Mouse (Mus musculus) kidney, embryonic 16.5 days (tissue): ENCODE measurements around the gene Tbc1d22b. TPM values are rescaled to one million over a fixed set of nuclear protein-coding genes. Genes with fewer than 3 reads are reported as not detected.

Experiments used
- ATAC-seq: fragments of 200-750 bp; cut with Nextera tagmentation; 2 replicates; pipeline ENCODE4 v1.8.0; 2017; ENCODE audit warnings: moderate TSS enrichment; ENCODE audit not compliant: low FRiP score, low TSS enrichment
- H3K27ac ChIP-seq: fragments of 300-500 bp; sonication (generic); 2 replicates; pipeline ENCODE4 v1.5.1; 2014; ENCODE audit warnings: low read length
- H3K27me3 ChIP-seq: fragments of 300-500 bp; sonication (generic); 2 replicates; pipeline ENCODE4 v1.6.1; 2014; ENCODE audit warnings: low read length, control low read depth, mixed read lengths; ENCODE audit not compliant: insufficient read depth
- H3K36me3 ChIP-seq: fragments of 300-500 bp; sonication (generic); 2 replicates; pipeline ENCODE4 v1.6.1; 2014; ENCODE audit warnings: low read length, control low read depth, mixed read lengths; ENCODE audit not compliant: insufficient read depth
- H3K4me1 ChIP-seq: fragments of 300-500 bp; sonication (generic); 2 replicates; pipeline ENCODE4 v1.6.1; 2014; ENCODE audit warnings: low read length, control low read depth, mixed read lengths; ENCODE audit not compliant: insufficient read depth
- H3K4me2 ChIP-seq: fragments of 300-500 bp; sonication (generic); replicated peaks from 2 replicates; pipeline ENCODE4 v1.6.1; 2014; ENCODE audit warnings: low read depth, low read length
- H3K4me3 ChIP-seq: fragments of 300-500 bp; sonication (generic); 2 replicates; pipeline ENCODE4 v1.5.1; 2014; ENCODE audit warnings: mild to moderate bottlenecking, low read length
- H3K9ac ChIP-seq: fragments of 300-500 bp; sonication (generic); replicated peaks from 2 replicates; pipeline ENCODE4 v1.6.1; 2014; ENCODE audit warnings: low read length
- H3K9me3 ChIP-seq: fragments of 300-500 bp; sonication (generic); 2 replicates; pipeline ENCODE4 v1.6.1; 2016; ENCODE audit warnings: low read length, control low read depth
- WGBS: fragments of 180-500 bp; shearing (Covaris S2); extraction: QIAGEN DNeasy Blood & Tissue Kit; methylation state at CpG from one replicate; pipeline ENCODE4 v1.1.7; 2014; 5-methylcytosine and 5-hydroxymethylcytosine counted together
- polyA plus RNA-seq: library from polyadenylated mRNA; unstranded; fragments of >200 nt; fragmentation: Nextera tagmentation; extraction: Ambion mirVana; gene quantifications from 2 replicates; pipeline ENCODE4 v1.2.1, GENCODE M21; 2015

Gene Tbc1d22b
- polyA plus RNA-seq, 1 experiment from 2014 or later, result 16.7 TPM

DNA sequence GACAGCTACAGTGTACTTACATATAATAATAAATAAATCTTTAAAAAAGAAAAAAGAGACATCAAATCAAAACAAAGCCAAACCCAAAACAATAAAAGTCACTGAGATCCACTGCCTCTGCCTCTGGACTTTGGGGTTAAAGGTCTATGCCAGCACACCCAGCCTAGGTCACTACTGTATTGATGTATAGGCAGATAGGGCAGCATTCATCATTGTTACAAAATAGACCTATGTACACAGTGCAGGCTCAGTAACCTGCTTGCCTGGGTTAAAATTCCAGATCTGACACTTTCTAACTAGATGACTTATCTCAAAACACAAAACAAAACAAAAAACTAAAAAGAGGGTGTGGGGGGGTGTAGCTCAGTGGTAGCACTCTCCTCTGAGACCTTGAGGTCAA, 4.6 kb downstream of the Tbc1d22b start:
- Histone ChIP-seq H3K4me3 (no peak overlapping the region), H3K36me3 (no peaks in the 10 kb centered on the region), H3K4me2 (no peak overlapping the region), H3K9me3 (no peaks in the 10 kb centered on the region), H3K4me1 (peaks cover 34% of the 10 kb centered on the region), H3K27ac (no peak overlapping the region), H3K27me3 (no peaks in the 10 kb centered on the region), H3K9ac (no peak overlapping the region)
- ATAC-seq, result no peak

DNA sequence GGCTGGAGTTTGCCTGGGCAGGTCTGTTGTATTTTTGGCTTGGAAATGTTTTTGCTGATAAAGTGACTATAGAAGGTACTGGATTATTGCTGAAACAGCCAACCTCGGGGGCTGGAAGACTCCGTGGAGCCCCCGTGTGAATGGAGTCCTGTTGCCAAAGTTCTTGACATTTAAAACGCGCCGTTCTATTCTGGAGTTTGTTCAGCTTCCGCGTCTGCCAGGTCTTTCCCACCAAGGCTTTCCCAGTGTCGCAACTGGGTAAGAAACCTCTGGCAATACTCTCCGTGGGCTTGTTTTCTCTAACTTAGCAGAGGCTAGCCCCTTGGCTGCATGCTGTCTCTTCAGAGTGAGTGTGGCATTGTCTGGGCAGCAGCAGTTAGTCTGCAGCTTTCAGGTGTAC, 6.9 kb downstream of the Tbc1d22b start:
- WGBS, result 89% methylated on average over 10 of the region's 10 CpGs
- 0 out of 2 replicates have a peak overlapping the region, but pooled peaks have one; percentile 22 for H3K9ac ChIP-seq
- H3K4me1 ChIP-seq, result peaks cover 19% of the 10 kb centered on the region; the same call in 1 of the 2 replicates
- H3K4me3 ChIP-seq, result no peak overlapping the region
- 0 out of 2 replicates have a peak overlapping the region, but pooled peaks have one; percentile 17 for H3K27ac ChIP-seq
- no peaks in the 10 kb centered on the region for H3K27me3 ChIP-seq
- no peaks in the 10 kb centered on the region for H3K36me3 ChIP-seq
- ATAC-seq, result no peak
- H3K9me3 ChIP-seq, result 0 out of 2 replicates have a peak, but pooled peaks cover 4% of the 10 kb centered on the region
- H3K4me2 ChIP-seq, result no peak overlapping the region

GRCm38 (mm10) chr17:29556893-29557292, 7.3 kb downstream of the Tbc1d22b start:
- Histone ChIP-seq H3K4me3 (no peak overlapping the region), H3K9me3 (0 out of 2 replicates have a peak, but pooled peaks cover 4% of the 10 kb centered on the region), H3K4me1 (peaks cover 15% of the 10 kb centered on the region; the same call in 1 of the 2 replicates), H3K27me3 (no peaks in the 10 kb centered on the region), H3K36me3 (no peaks in the 10 kb centered on the region), H3K4me2 (no peak overlapping the region), H3K9ac (0 out of 2 replicates have a peak overlapping the region, but pooled peaks have one; percentile 22), H3K27ac (0 out of 2 replicates have a peak overlapping the region, but pooled peaks have one; percentile 17)
- 56% methylated on average over 7 of the region's 7 CpGs for WGBS
- ATAC-seq, result no peak

DNA sequence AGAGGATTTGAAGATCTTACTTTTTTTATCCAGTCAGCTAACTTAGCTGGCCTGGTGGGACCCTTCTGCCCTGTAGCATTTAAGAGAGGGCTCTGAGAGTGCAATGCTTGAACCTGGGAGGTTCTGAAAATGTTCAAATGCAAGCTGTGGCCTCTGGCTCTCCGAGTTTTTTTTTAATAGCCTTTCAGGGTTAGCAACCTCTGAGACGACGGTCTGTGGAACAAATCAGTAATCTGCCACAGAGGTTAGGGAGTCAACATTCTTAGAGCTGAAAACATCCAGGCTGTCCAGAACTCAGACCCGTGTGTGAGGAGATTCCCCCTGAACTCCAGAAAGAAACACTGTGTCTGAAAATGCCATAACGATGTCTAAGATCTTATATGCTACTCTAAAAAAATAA, 8.9 kb downstream of the Tbc1d22b start:
- Histone ChIP-seq H3K4me2 (no peak overlapping the region), H3K27ac (no peak overlapping the region), H3K4me1 (peaks cover 11% of the 10 kb centered on the region; the same call in 1 of the 2 replicates), H3K4me3 (no peak overlapping the region), H3K9ac (no peak overlapping the region), H3K9me3 (0 out of 2 replicates have a peak, but pooled peaks cover 4% of the 10 kb centered on the region), H3K36me3 (no peaks in the 10 kb centered on the region), H3K27me3 (no peaks in the 10 kb centered on the region)
- ATAC-seq, result no peak
- WGBS, result 41% methylated on average over 5 of the region's 5 CpGs

DNA sequence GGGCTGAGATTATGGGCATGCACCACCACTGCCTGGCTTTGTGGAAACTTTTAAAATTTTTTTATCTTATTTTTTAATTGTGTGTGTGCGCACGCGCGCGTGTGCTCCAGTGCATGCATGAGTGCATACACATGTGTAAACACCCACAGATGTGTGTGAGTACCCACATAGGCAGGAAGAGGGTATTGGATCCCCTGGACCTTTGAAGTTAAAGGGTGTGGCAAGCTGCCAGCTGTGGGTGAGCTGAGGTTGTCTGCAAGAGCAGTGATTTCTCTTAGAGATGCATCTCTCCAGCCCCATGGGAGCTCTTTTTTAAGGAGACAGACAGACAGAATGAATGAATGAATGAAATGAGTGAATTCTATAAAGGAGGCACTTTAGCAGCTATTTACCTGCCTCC, 15.9 kb downstream of the Tbc1d22b start:
- H3K9ac ChIP-seq, result no peak overlapping the region
- H3K4me3 ChIP-seq, result no peak overlapping the region
- H3K4me2 ChIP-seq, result no peak overlapping the region
- 94% methylated on average over 5 of the region's 5 CpGs for WGBS
- no peaks in the 10 kb centered on the region for H3K4me1 ChIP-seq
- H3K9me3 ChIP-seq, result no peaks in the 10 kb centered on the region
- ATAC-seq, result no peak
- H3K27ac ChIP-seq, result no peak overlapping the region
- H3K27me3 ChIP-seq, result no peaks in the 10 kb centered on the region
- H3K36me3 ChIP-seq, result peaks cover 14% of the 10 kb centered on the region

DNA sequence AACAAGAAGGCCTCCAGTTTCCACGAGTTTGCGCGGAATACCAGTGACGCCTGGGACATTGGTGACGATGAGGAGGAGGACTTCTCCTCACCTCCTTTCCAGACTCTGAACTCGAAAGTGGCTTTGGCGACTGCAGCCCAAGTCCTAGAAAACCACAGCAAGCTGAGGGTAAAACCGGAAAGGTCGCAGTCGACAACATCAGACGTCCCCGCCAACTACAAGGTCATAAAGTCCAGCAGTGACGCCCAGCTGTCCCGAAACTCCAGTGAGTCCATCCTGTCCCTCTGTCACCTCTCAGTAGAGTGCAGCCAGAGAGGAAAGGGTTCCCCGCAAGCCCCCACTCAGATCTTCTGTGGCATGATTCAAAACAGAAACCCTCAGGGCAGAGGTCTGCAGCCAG, 18.9 kb downstream of the Tbc1d22b start:
- Histone ChIP-seq H3K9ac (no peak overlapping the region), H3K27me3 (no peaks in the 10 kb centered on the region), H3K27ac (no peak overlapping the region), H3K4me1 (no peaks in the 10 kb centered on the region), H3K36me3 (peaks cover 41% of the 10 kb centered on the region), H3K4me2 (no peak overlapping the region), H3K9me3 (no peaks in the 10 kb centered on the region), H3K4me3 (no peak overlapping the region)
- ATAC-seq, result no peak
- WGBS, result 79% methylated on average over 15 of the region's 15 CpGs

- Histone ChIP-seq H3K4me1 (no peaks in the 10 kb centered on the region), H3K9ac (no peak overlapping the region), H3K36me3 (peaks cover 47% of the 10 kb centered on the region), H3K9me3 (no peaks in the 10 kb centered on the region), H3K4me3 (no peak overlapping the region), H3K27me3 (no peaks in the 10 kb centered on the region), H3K27ac (no peak overlapping the region), H3K4me2 (no peak overlapping the region)
- no peak for ATAC-seq
- WGBS, result 91% methylated on average over 6 of the region's 6 CpGs
Measured at GRCm38 (mm10) chr17:29569831-29570230, 20.2 kb downstream of the Tbc1d22b start.

DNA sequence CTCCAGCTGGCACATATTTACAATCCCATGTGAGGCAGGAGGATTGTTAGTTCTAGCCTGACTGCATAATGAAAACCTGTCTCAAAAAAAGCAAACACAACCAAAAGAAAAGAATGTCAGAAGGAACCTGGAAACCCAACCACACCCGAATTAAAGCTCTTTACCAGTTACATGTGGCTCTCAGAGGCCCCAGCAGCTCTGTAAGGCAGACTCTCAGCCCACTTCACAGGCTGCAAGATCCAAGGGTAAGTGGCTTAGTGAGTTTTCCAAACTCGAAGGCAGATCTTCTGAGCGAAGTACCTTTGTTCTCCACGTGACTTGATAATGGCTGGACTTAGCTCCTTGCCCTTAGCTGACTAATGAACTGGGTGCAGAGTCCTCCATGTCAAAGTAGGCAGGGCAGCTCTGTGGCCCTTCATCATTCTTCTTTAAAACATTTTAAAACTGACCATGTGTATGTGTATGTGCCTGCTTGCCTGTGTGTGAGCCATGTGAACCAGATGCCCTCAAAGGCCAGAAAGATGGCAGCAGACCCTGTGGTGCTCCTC, 30.1 kb downstream of the Tbc1d22b start:
- WGBS, result 90% methylated on average over 4 of the region's 4 CpGs
- H3K27ac ChIP-seq, result no peak overlapping the region

GRCm38 (mm10) chr17:29583569-29583968, 34.0 kb downstream of the Tbc1d22b start:
- peaks cover 20% of the 10 kb centered on the region for H3K36me3 ChIP-seq
- no peak overlapping the region for H3K4me2 ChIP-seq
- H3K4me3 ChIP-seq, result no peak overlapping the region
- 82% methylated on average over 5 of the region's 5 CpGs for WGBS
- H3K9me3 ChIP-seq, result no peaks in the 10 kb centered on the region
- H3K9ac ChIP-seq, result no peak overlapping the region
- no peaks in the 10 kb centered on the region for H3K4me1 ChIP-seq
- no peak overlapping the region for H3K27ac ChIP-seq
- H3K27me3 ChIP-seq, result no peaks in the 10 kb centered on the region
- ATAC-seq, result no peak

More for the DNA sequence above, 30.1 kb downstream of the Tbc1d22b start:
- no peak overlapping the region for H3K4me2 ChIP-seq
- no peak overlapping the region for H3K9ac ChIP-seq
- ATAC-seq, result no peak
- H3K9me3 ChIP-seq, result no peaks in the 10 kb centered on the region
- H3K4me1 ChIP-seq, result no peaks in the 10 kb centered on the region
- no peak overlapping the region for H3K4me3 ChIP-seq
- H3K27me3 ChIP-seq, result no peaks in the 10 kb centered on the region
- peaks cover 40% of the 10 kb centered on the region for H3K36me3 ChIP-seq

- WGBS, result 82% methylated on average over 5 of the region's 5 CpGs
- Histone ChIP-seq H3K27me3 (no peaks in the 10 kb centered on the region), H3K27ac (no peak overlapping the region), H3K4me2 (no peak overlapping the region), H3K9me3 (no peaks in the 10 kb centered on the region), H3K36me3 (peaks cover 14% of the 10 kb centered on the region), H3K4me3 (no peak overlapping the region), H3K9ac (no peak overlapping the region), H3K4me1 (peaks cover 2% of the 10 kb centered on the region)
- no peak for ATAC-seq
Measured at GRCm38 (mm10) chr17:29584306-29584705, 34.7 kb downstream of the Tbc1d22b start.
